Mouse (Mus musculus): ENCODE results near the gene Vstm4. TPM values are rescaled to one million over a fixed set of nuclear protein-coding genes. Genes with fewer than 3 reads are reported as not detected.

Gene Vstm4
- total RNA-seq, 4 experiments from 2014 or later = 15.7 to 22.0 (median 18.1) TPM

GRCm38 (mm10) chr14:32950312-32951301, 94.1 kb downstream of the Vstm4 start:
- DNase-seq = no peak

GRCm38 (mm10) chr14:32956486-32956885, 99.9 kb downstream of the Vstm4 start:
- no peak for DNase-seq

GRCm38 (mm10) chr14:32958671-32959070, 102.1 kb downstream of the Vstm4 start:
- no peak for DNase-seq

GRCm38 (mm10) chr14:32960481-32960880, 103.9 kb downstream of the Vstm4 start:
- peak; percentile 42 for DNase-seq

GRCm38 (mm10) chr14:32964742-32965141, 108.2 kb downstream of the Vstm4 start:
- DNase-seq = no peak

GRCm38 (mm10) chr14:32970700-32971099, 114.1 kb downstream of the Vstm4 start:
- no peak for DNase-seq

GRCm38 (mm10) chr14:32984176-32984738, 127.7 kb downstream of the Vstm4 start:
- no peak for DNase-seq

- DNase-seq = no peak
Measured at GRCm38 (mm10) chr14:32986659-32987058, 130.1 kb downstream of the Vstm4 start.

Other genes with a start within 250 kb of the Vstm4 start
- gene 3425401B19Rik, start 171.5 kb upstream of the Vstm4 start, total RNA-seq (2022) = under 1 TPM in 1 of 4 experiments, not detected in 3; 0.05 TPM
- gene Tmem273, start 70.8 kb upstream of the Vstm4 start, total RNA-seq (2022) = 1 to 10 TPM; 2.0 to 5.7 (median 3.3) TPM
- gene Fam170b, start 22.8 kb upstream of the Vstm4 start, total RNA-seq (2022) = under 1 TPM; 0.13 to 0.28 (median 0.19) TPM
- gene Lrrc18, start 134.6 kb downstream of the Vstm4 start, total RNA-seq (2022) = 1 to 10 TPM; 1.0 to 1.7 (median 1.3) TPM